9 mouse cellular contexts compared by ENCODE assay signal in genomic region chr1:155027583-155027982, GRCm38 (mm10).
A peak's percentile ranks its signal among the peaks of the same experiment; 100 is the strongest.
DNase-seq lines count a peak whose midpoint lies in the region; ATAC-seq and TF ChIP-seq lines count a peak whose summit lies in the region.
"Had no signal": no experiment of that assay in that cellular context is flagged by ENCODE, and none has a peak within 500 bp of the region (broad histone marks: within the 10 kb centered on the region; RNA-seq: fewer than 3 reads in every experiment).

No protein-coding gene starts in this region.

- WGBS in midbrain, embryonic 11.5 days = 64% methylated on average over 8 of the region's 8 CpGs
- 68% methylated on average over 7 of the region's 8 CpGs for WGBS in midbrain, postnatal 0 days
- 22% methylated on average over 8 of the region's 8 CpGs for WGBS in intestine, embryonic 16.5 days
- WGBS in liver, embryonic 13.5 days (ENCODE audit: insufficient replicate concordance) = 33% methylated on average over 8 of the region's 8 CpGs

- no peak overlapping the region for H3K4me2 ChIP-seq in midbrain, embryonic 11.5 days
- no peak overlapping the region for H3K4me2 ChIP-seq in midbrain, postnatal 0 days (ENCODE audit: low read depth, low read length, poor library complexity, severe bottlenecking)
- no peak overlapping the region; the same call in 1 of the 2 replicates for H3K4me2 ChIP-seq in intestine, embryonic 16.5 days (ENCODE audit: low read depth, low read length)
- peak overlapping the region; percentile 7 for H3K4me2 ChIP-seq in liver, embryonic 13.5 days

- no peak overlapping the region for H3K27ac ChIP-seq in midbrain, embryonic 11.5 days (ENCODE audit: low read depth, low read length)
- H3K27ac ChIP-seq in midbrain, postnatal 0 days (ENCODE audit: low read depth, low read length) = no peak overlapping the region
- H3K27ac ChIP-seq in intestine, embryonic 16.5 days (ENCODE audit: low read length) = peak overlapping the region; percentile 76; the same call in 1 of the 2 replicates
- no peak overlapping the region for H3K27ac ChIP-seq in liver, embryonic 13.5 days

- H3K9me3 ChIP-seq in midbrain, embryonic 11.5 days (ENCODE audit: control insufficient read depth, low read length) = no peaks in the 10 kb centered on the region
- no peaks in the 10 kb centered on the region for H3K9me3 ChIP-seq in midbrain, postnatal 0 days (ENCODE audit: low read length)
- H3K9me3 ChIP-seq in intestine, embryonic 16.5 days (ENCODE audit: control insufficient read depth, low read length) = no peaks in the 10 kb centered on the region
- H3K9me3 ChIP-seq in liver, embryonic 13.5 days (replicated peaks) = no peaks in the 10 kb centered on the region

- H3K4me1 ChIP-seq in midbrain, embryonic 11.5 days (ENCODE audit: control insufficient read depth, insufficient read depth, low read length) = peaks cover 7% of the 10 kb centered on the region; the same call in 1 of the 2 replicates
- peaks cover 2% of the 10 kb centered on the region; the same call in 1 of the 2 replicates for H3K4me1 ChIP-seq in midbrain, postnatal 0 days (ENCODE audit: insufficient read depth, low read length)
- H3K4me1 ChIP-seq in intestine, embryonic 16.5 days (ENCODE audit: control insufficient read depth, insufficient read depth, low read length) = peaks cover 15% of the 10 kb centered on the region; the same call in 1 of the 2 replicates
- H3K4me1 ChIP-seq in liver, embryonic 13.5 days (replicated peaks) = peaks cover 52% of the 10 kb centered on the region

- DNase-seq in midbrain, embryonic 11.5 days (ENCODE audit: low spot score, missing footprints) = no peak
- no peak for DNase-seq in midbrain, postnatal 0 days (ENCODE audit: low spot score)
- peak; percentile 25 to 61 for DNase-seq in adrenal gland, postnatal 36 days
- DNase-seq in liver, embryonic 13.5 days = peak; percentile 63
- peak; percentile 83 to 84 for DNase-seq in spleen, adult 18-20 months
- no peak for DNase-seq in cerebellum, adult 9-10 months
- no peak for DNase-seq in gastrocnemius, adult 18-20 months (ENCODE audit: low spot score)

- ATAC-seq in midbrain, embryonic 11.5 days (ENCODE audit: low FRiP score) = peak; percentile 30; the same call in 1 of the 2 replicates
- ATAC-seq in midbrain, postnatal 0 days (ENCODE audit: low FRiP score) = no peak
- ATAC-seq in intestine, embryonic 16.5 days = peak; percentile 45
- ATAC-seq in liver, embryonic 13.5 days (ENCODE audit: low read depth) = peak; percentile 61

- no peak for TF ChIP-seq CTCF in midbrain, postnatal 0 days (IDR thresholded peaks at IDR 0.05)

- H3K9ac ChIP-seq in midbrain, embryonic 11.5 days (ENCODE audit: low read length) = no peak overlapping the region
- H3K9ac ChIP-seq in midbrain, postnatal 0 days (replicated peaks; ENCODE audit: low read length, poor library complexity, severe bottlenecking) = no peak overlapping the region
- H3K9ac ChIP-seq in intestine, embryonic 16.5 days (ENCODE audit: low read depth, low read length) = no peak overlapping the region
- H3K9ac ChIP-seq in liver, embryonic 13.5 days = no peak overlapping the region

- H3K27me3 ChIP-seq in midbrain, embryonic 11.5 days (ENCODE audit: control insufficient read depth, insufficient read depth, low read length) = no peaks in the 10 kb centered on the region
- no peaks in the 10 kb centered on the region for H3K27me3 ChIP-seq in midbrain, postnatal 0 days (ENCODE audit: insufficient read depth, low read length)
- H3K27me3 ChIP-seq in intestine, embryonic 16.5 days (replicated peaks; ENCODE audit: control insufficient read depth, insufficient read depth, low read length) = no peaks in the 10 kb centered on the region
- 0 out of 2 replicates have a peak, but pooled peaks cover 2% of the 10 kb centered on the region for H3K27me3 ChIP-seq in liver, embryonic 13.5 days

- no peaks in the 10 kb centered on the region for H3K36me3 ChIP-seq in midbrain, embryonic 11.5 days (ENCODE audit: control insufficient read depth, insufficient read depth, low read length)
- H3K36me3 ChIP-seq in midbrain, postnatal 0 days (ENCODE audit: insufficient read depth, low read length) = no peaks in the 10 kb centered on the region
- no peaks in the 10 kb centered on the region for H3K36me3 ChIP-seq in intestine, embryonic 16.5 days (ENCODE audit: control insufficient read depth, insufficient read depth, low read length)
- H3K36me3 ChIP-seq in liver, embryonic 13.5 days = no peaks in the 10 kb centered on the region

- H3K4me3 ChIP-seq in midbrain, embryonic 11.5 days (ENCODE audit: low read depth, low read length) = no peak overlapping the region
- H3K4me3 ChIP-seq in midbrain, postnatal 0 days (ENCODE audit: low read depth, low read length) = no peak overlapping the region
- H3K4me3 ChIP-seq in intestine, embryonic 16.5 days (ENCODE audit: low read length) = 0 out of 2 replicates have a peak overlapping the region, but pooled peaks have one; percentile 6
- no peak overlapping the region for H3K4me3 ChIP-seq in liver, embryonic 13.5 days (replicated peaks)
- H3K4me3 ChIP-seq: erythroblast, embryonic 14.5 days had no signal

Comparison
In these comparisons a context has a peak if more than half of its experiments do, and no peak if none do; other contexts are left out.
1. DNase-seq: peak in adrenal gland, postnatal 36 days (2 of 2), liver, embryonic 13.5 days (single experiment) and spleen, adult 18-20 months (2 of 2); none in midbrain, embryonic 11.5 days (single experiment), midbrain, postnatal 0 days (single experiment), cerebellum, adult 9-10 months (single experiment) and gastrocnemius, adult 18-20 months (single experiment).